Mouse (Mus musculus) cerebellum, adult 2 months (tissue): ENCODE measurements around the gene Slc3a1. TPM values are rescaled to one million over a fixed set of nuclear protein-coding genes. Genes with fewer than 3 reads are reported as not detected.

Experiments
- DNase-seq, 2 experiments: peaks; one replicate each; pipeline ENCODE4 v3.0.0; 2021
- H3K27ac ChIP-seq: fragments of 200-500 bp; 2 replicates; pipeline ENCODE4 v1.5.1; 2012; ENCODE audit warnings: low read length, control low read depth, inconsistent platforms; ENCODE audit not compliant: insufficient read depth
- H3K27me3 ChIP-seq: fragments of 200-500 bp; 2 replicates; pipeline ENCODE4 v1.6.1; 2012; ENCODE audit warnings: inconsistent platforms, mild to moderate bottlenecking, low read length, moderate library complexity; ENCODE audit not compliant: control insufficient read depth, insufficient read depth
- H3K4me1 ChIP-seq: fragments of 200-500 bp; 2 replicates; pipeline ENCODE4 v1.6.1; 2011; ENCODE audit warnings: low read length; ENCODE audit not compliant: control insufficient read depth, insufficient read depth
- H3K4me3 ChIP-seq: fragments of 200-500 bp; replicated peaks from 2 replicates; pipeline ENCODE3; 2011; ENCODE audit warnings: mild to moderate bottlenecking, low read depth, low read length, control low read depth; ENCODE audit not compliant: insufficient read depth
- CTCF ChIP-seq: fragments of 200-500 bp; IDR thresholded peaks from 2 replicates; pipeline ENCODE4 v1.5.1; 2011; ENCODE audit warnings: low read depth, mild to moderate bottlenecking, control low read depth, low read length, moderate library complexity, borderline replicate concordance; ENCODE audit not compliant: insufficient read depth
- POLR2A ChIP-seq: fragments of 200-500 bp; IDR thresholded peaks from 2 replicates; pipeline ENCODE4 v1.6.1; 2011; ENCODE audit warnings: low read length, control low read depth, borderline replicate concordance; ENCODE audit not compliant: insufficient read depth
- WGBS: fragments of 180-500 bp; shearing (Covaris S2); methylation state at CpG from one replicate; pipeline ENCODE4 v1.1.7; 2018; 5-methylcytosine and 5-hydroxymethylcytosine counted together
- polyA plus RNA-seq: library from polyadenylated mRNA; depleted of rRNA; stranded (reverse); fragments of >200 nt; gene quantifications from 2 replicates; pipeline ENCODE4 v1.2.3, GENCODE M21; 2012; rRNA removed

Gene Slc3a1
- polyA plus RNA-seq = 0.33 and 0.54 TPM in 2 replicates

DNA sequence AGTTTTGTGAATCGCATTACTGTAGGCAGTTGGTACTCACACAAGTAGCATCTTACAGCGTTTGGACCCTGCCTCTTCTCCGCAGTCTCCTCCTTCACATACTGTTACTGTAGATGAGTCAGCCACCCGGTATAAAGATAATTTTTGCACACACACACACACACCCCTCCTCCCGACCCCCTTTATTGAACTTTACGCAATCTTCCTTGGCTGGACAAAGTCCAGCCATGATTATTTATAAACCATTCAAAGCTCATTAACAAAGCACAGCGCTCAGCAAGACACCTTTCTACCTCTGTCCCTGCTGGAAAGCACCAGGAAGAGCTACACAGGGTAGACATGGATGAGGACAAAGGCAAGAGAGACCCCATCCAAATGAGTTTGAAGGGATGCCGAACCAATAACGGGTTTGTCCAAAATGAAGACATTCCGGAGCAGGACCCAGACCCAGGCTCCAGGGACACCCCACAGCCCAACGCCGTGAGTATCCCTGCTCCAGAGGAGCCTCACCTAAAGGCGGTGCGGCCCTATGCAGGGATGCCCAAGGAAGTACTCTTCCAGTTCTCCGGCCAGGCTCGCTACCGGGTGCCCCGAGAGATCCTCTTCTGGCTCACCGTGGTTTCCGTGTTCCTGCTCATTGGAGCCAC is at the start of gene Slc3a1:
Gene Slc3a1 (plus strand): TSS at position 284 of the 647 bp plus-strand sequence.
- H3K27me3 ChIP-seq = no peaks in the 10 kb centered on the region
- WGBS = 71% methylated on average over 20 of the region's 20 CpGs
- H3K27ac ChIP-seq = no peak within 1 kb of the TSS
- TF ChIP-seq POLR2A = no peak
- H3K4me3 ChIP-seq = no peak within 1 kb of the TSS
- DNase-seq = no peak
- no peaks in the 10 kb centered on the region for H3K4me1 ChIP-seq

DNA sequence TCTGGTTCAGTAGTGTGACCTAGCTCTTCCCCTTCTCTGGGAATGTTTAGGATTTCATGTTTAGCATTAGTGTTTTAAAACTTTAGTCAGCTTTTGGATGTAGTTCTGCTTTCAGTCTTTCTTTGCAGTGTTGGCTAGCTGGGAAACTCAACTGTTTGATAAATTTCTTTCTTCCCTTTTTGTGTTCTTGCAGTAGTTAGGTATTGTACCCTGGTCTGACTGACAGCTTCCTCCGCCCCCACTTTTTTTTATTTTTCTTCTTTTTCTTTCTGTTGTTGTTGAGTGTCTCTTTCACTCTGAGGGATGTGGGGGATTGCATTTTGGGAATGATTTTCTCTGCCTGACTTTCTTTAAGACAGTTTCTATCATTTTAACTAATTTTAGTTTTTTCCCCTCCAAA is 46.5 kb upstream of the Slc3a1 start:
- Histone ChIP-seq H3K4me1 (peaks cover 16% of the 10 kb centered on the region), H3K27me3 (no peaks in the 10 kb centered on the region), H3K27ac (no peak overlapping the region), H3K4me3 (no peak overlapping the region)
- no peak for TF ChIP-seq CTCF
- TF ChIP-seq POLR2A = no peak
- WGBS = 93% methylated on average over 1 of the region's 1 CpGs
- DNase-seq = no peak

GRCm38 (mm10) chr17:84982735-84983134 is 45.4 kb upstream of the Slc3a1 start:
- Histone ChIP-seq H3K4me3 (no peak overlapping the region), H3K27me3 (no peaks in the 10 kb centered on the region), H3K27ac (no peak overlapping the region), H3K4me1 (peaks cover 23% of the 10 kb centered on the region)
- DNase-seq = no peak
- TF ChIP-seq POLR2A (no peak), CTCF (no peak)
- WGBS = 77% methylated on average over 2 of the region's 2 CpGs

DNA sequence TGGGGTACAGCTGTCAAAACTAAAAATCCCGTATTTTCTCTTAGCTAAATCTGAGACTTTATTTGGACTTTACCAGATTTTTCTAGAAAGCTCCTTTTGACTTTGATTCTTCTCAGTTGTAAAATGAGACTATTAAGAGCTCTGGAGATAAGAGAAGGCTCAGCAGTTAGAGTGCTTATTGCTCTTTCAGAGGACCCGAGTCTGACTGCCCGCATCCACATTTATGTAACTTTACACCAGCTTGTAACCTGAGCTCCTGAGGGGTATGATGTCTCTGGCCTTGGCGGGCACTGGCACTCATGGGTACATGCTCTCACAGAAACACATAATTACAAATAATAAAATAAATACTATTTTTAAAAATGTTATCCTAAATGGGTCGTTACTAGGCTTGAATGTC is 41.8 kb upstream of the Slc3a1 start:
- no peak overlapping the region for H3K27ac ChIP-seq
- 62% methylated on average over 5 of the region's 5 CpGs for WGBS
- no peak for TF ChIP-seq CTCF
- TF ChIP-seq POLR2A = no peak

DNA sequence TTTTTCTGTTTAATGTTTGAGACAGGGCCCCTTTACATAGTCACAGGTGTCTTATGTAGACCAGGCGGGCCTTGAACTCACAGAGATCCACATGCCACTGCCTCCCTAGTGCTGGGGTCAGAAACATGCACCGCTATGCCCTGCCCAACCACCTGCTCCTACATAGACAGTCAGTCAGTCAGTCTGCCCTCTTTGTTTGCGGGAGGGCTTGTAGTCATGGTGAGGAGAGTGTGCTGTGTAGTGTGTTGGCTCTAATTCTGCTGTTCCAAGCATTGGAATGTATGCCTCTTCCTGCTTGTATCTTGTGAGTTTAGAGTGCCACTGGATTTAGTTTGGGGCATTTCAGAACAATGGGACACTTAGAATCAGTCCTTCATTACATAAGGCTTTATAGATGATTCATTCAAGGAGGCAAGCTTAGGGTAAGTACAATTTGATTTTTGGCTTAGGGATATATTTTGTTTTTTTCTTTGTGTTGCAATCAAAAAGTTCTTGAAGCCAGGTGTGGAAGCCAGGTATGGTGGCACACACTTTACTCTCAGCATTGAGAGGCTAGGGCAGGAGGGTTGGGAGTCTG is 40.3 kb upstream of the Slc3a1 start:
- H3K4me3 ChIP-seq = no peak overlapping the region
- WGBS = 58% methylated on average over 3 of the region's 3 CpGs
- DNase-seq = no peak
- no peaks in the 10 kb centered on the region for H3K27me3 ChIP-seq
- no peak overlapping the region for H3K27ac ChIP-seq
- TF ChIP-seq CTCF (no peak), POLR2A (no peak)
- H3K4me1 ChIP-seq = peaks cover 23% of the 10 kb centered on the region

More for the DNA sequence above, 41.8 kb upstream of the Slc3a1 start:
- Histone ChIP-seq H3K4me3 (no peak overlapping the region), H3K27me3 (no peaks in the 10 kb centered on the region), H3K4me1 (peaks cover 29% of the 10 kb centered on the region)
- DNase-seq = no peak

- TF ChIP-seq POLR2A (no peak), CTCF (no peak)
- H3K27ac ChIP-seq = no peak overlapping the region
Observed at GRCm38 (mm10) chr17:84988514-84988913, 39.7 kb upstream of the Slc3a1 start.

GRCm38 (mm10) chr17:84995844-84996243 is 32.3 kb upstream of the Slc3a1 start:
- WGBS = 83% methylated on average over 6 of the region's 6 CpGs
- no peak overlapping the region for H3K4me3 ChIP-seq

More at GRCm38 (mm10) chr17:84988514-84988913, 39.7 kb upstream of the Slc3a1 start:
- no peaks in the 10 kb centered on the region for H3K27me3 ChIP-seq
- no peak for DNase-seq
- H3K4me1 ChIP-seq = peaks cover 21% of the 10 kb centered on the region
- H3K4me3 ChIP-seq = no peak overlapping the region

GRCm38 (mm10) chr17:84997639-84998038 is 30.5 kb upstream of the Slc3a1 start:
- DNase-seq = no peak
- 92% methylated on average over 1 of the region's 1 CpGs for WGBS
- Histone ChIP-seq H3K27me3 (no peaks in the 10 kb centered on the region), H3K4me1 (peaks cover 15% of the 10 kb centered on the region), H3K27ac (no peak overlapping the region), H3K4me3 (no peak overlapping the region)
- TF ChIP-seq POLR2A = no peak
- TF ChIP-seq CTCF = no peak

More at GRCm38 (mm10) chr17:84995844-84996243, 32.3 kb upstream of the Slc3a1 start:
- no peak for DNase-seq
- Histone ChIP-seq H3K4me1 (peaks cover 15% of the 10 kb centered on the region), H3K27ac (no peak overlapping the region), H3K27me3 (no peaks in the 10 kb centered on the region)
- no peak for TF ChIP-seq POLR2A
- TF ChIP-seq CTCF = no peak

GRCm38 (mm10) chr17:84999636-85000035 is 28.5 kb upstream of the Slc3a1 start:
- 26% methylated on average over 10 of the region's 10 CpGs for WGBS
- TF ChIP-seq POLR2A (no peak), CTCF (no peak)
- Histone ChIP-seq H3K27me3 (no peaks in the 10 kb centered on the region), H3K4me1 (peaks cover 15% of the 10 kb centered on the region), H3K27ac (no peak overlapping the region), H3K4me3 (no peak overlapping the region)
- DNase-seq = no peak
